ENCODE assay signal across 30 mouse cellular contexts in genomic region chr13:56130544-56130943, GRCm38 (mm10). TPM values are rescaled to one million over a fixed set of nuclear protein-coding genes. Genes with fewer than 3 reads are reported as not detected.
DNase-seq lines count a peak whose midpoint lies in the region; TF ChIP-seq lines count a peak whose summit lies in the region.
"Had no signal": no experiment of that assay in that cellular context is flagged by ENCODE, and none has a peak within 500 bp of the region (broad histone marks: within the 10 kb centered on the region; RNA-seq: fewer than 3 reads in every experiment).

No protein-coding gene starts in this region.

- no peaks in the 10 kb centered on the region for H3K27me3 ChIP-seq in thymus, adult 2 months (ENCODE audit: control insufficient read depth, insufficient read depth, low read length)
- no peaks in the 10 kb centered on the region for H3K27me3 ChIP-seq in midbrain, embryonic 10.5 days (ENCODE audit: low read depth, poor library complexity, severe bottlenecking)
- H3K27me3 ChIP-seq: CH12.LX; embryonic facial prominence, embryonic 13.5 days; forebrain, embryonic 12.5 days; forebrain, embryonic 15.5 days; heart, embryonic 13.5 days had no signal

- TF ChIP-seq POLR2A in thymus, adult 2 months (IDR thresholded peaks at IDR 0.05; ENCODE audit: control insufficient read depth, extremely low read depth, insufficient read depth, low read length, poor library complexity): no peak

- TF ChIP-seq CTCF in thymus, adult 2 months (IDR thresholded peaks at IDR 0.05; ENCODE audit: borderline replicate concordance, control insufficient read depth, extremely low read depth, insufficient read depth, low read length, poor library complexity): no peak

- H3K27ac ChIP-seq in thymus, adult 2 months (ENCODE audit: control insufficient read depth, insufficient read depth, low read length): no peak overlapping the region
- H3K27ac ChIP-seq in midbrain, embryonic 10.5 days (replicated peaks): no peak overlapping the region
- H3K27ac ChIP-seq: embryonic facial prominence, embryonic 10.5 days; embryonic facial prominence, embryonic 13.5 days; forebrain, embryonic 12.5 days; forebrain, embryonic 15.5 days; heart, adult 2 months; heart, embryonic 10.5 days; heart, embryonic 13.5 days; hindbrain, embryonic 14.5 days; hindbrain, postnatal 0 days had no signal

- peaks cover 40% of the 10 kb centered on the region for H3K4me1 ChIP-seq in thymus, adult 2 months (replicated peaks; ENCODE audit: control insufficient read depth, insufficient read depth, low read length)
- H3K4me1 ChIP-seq in midbrain, embryonic 10.5 days: peaks cover 33% of the 10 kb centered on the region

- no peak overlapping the region for H3K4me3 ChIP-seq in thymus, adult 2 months (ENCODE audit: control insufficient read depth, insufficient read depth, low read length)
- H3K4me3 ChIP-seq in midbrain, embryonic 10.5 days: no peak overlapping the region
- H3K4me3 ChIP-seq: embryonic facial prominence, embryonic 10.5 days; embryonic facial prominence, embryonic 13.5 days; erythroblast, embryonic 14.5 days; forebrain, embryonic 12.5 days; forebrain, embryonic 15.5 days; heart, adult 2 months; heart, embryonic 10.5 days; heart, embryonic 13.5 days had no signal

- peaks cover 25% of the 10 kb centered on the region for H3K36me3 ChIP-seq in thymus, adult 2 months (ENCODE audit: control insufficient read depth, insufficient read depth, low read length)
- H3K36me3 ChIP-seq in midbrain, embryonic 10.5 days: peaks cover 79% of the 10 kb centered on the region

- peaks cover 16% of the 10 kb centered on the region for H3K9me3 ChIP-seq in midbrain, embryonic 10.5 days (replicated peaks)
- H3K9me3 ChIP-seq: embryonic facial prominence, embryonic 13.5 days; forebrain, embryonic 15.5 days; heart, embryonic 10.5 days; heart, embryonic 13.5 days had no signal

- WGBS in thymus, adult 2 months: 21% methylated on average over 8 of the region's 8 CpGs
- 94% methylated on average over 8 of the region's 8 CpGs for WGBS in midbrain, embryonic 10.5 days

- peak; percentile 64 for DNase-seq in heart, adult 11 months
- no peak for DNase-seq in heart, adult 18-20 months
- DNase-seq in thymus, postnatal 25 days: peak; percentile 38
- DNase-seq in thymus, adult 2 months: no peak
- DNase-seq in R1 (ENCODE audit: low read depth, low spot score): peak; percentile 28
- no peak for DNase-seq in midbrain, embryonic 10.5 days (ENCODE audit: low spot score)
- DNase-seq: adrenal gland, adult 8-10 months; adrenal gland, postnatal 25 days; cerebellum, adult 11-12 months; cerebellum, adult 8-10 months; cerebellum, postnatal 10 days; cerebellum, postnatal 36 days; embryo, embryonic 11 days; gastrocnemius, postnatal 10 days; gastrocnemius, postnatal 36 days; heart, adult 2 months; heart, postnatal 14 days; heart, postnatal 4 days had no signal

RNA-seq across cellular contexts. Expression of gene H2afy, which starts 5.6 kb away (rescaled TPM):
- 10 to 100 TPM; 47.2 to 58.4 TPM for total RNA-seq in heart, adult 18-20 months (2021)
- 316 and 458 TPM in 2 replicates for polyA plus RNA-seq in thymus, adult 2 months (2012; rRNA removed)
- polyA plus RNA-seq in midbrain, embryonic 10.5 days (2016; fragmentation: Nextera tagmentation; extraction: Ambion mirVana): 526 and 546 TPM in 2 replicates

RNA-seq across cellular contexts. Expression of gene Tifab, which starts 48.1 kb away (rescaled TPM):
- total RNA-seq in heart, adult 18-20 months (2021): 1 to 10 TPM in 1 of 2 experiments, under 1 TPM in 1; 0.69 to 1.1 TPM
- polyA plus RNA-seq in thymus, adult 2 months (2012; rRNA removed): 8.3 and 9.4 TPM in 2 replicates
- polyA plus RNA-seq in midbrain, embryonic 10.5 days (2016; fragmentation: Nextera tagmentation; extraction: Ambion mirVana): 1.4 and 1.6 TPM in 2 replicates
- total RNA-seq: MEL had no signal
- polyA plus RNA-seq: C2C12 had no signal

Comparison
In these comparisons a context has a peak if more than half of its experiments do, and no peak if none do; other contexts are left out.
1. DNase-seq: peak in heart, adult 11 months (single experiment), thymus, postnatal 25 days (single experiment) and R1 (single experiment); none in heart, adult 18-20 months (0 of 2), thymus, adult 2 months (single experiment) and midbrain, embryonic 10.5 days (single experiment).